In genomic region chr11:82950736-82951481, GRCm38 (mm10) we compare ENCODE assay signal across 8 mouse cellular contexts. TPM values are rescaled to one million over a fixed set of nuclear protein-coding genes. Genes with fewer than 3 reads are reported as not detected.
DNase-seq lines count a peak whose midpoint lies in the region; ATAC-seq and TF ChIP-seq lines count a peak whose summit lies in the region.

Gene Slfn5 (plus strand): TSS chr11:82951349.

- 11% methylated on average over 10 of the region's 10 CpGs for WGBS in cerebellum, adult 2 months
- 16% methylated on average over 10 of the region's 10 CpGs for WGBS in hindbrain, embryonic 11.5 days
- 10% methylated on average over 10 of the region's 10 CpGs for WGBS in limb, embryonic 14.5 days
- WGBS in midbrain, embryonic 16.5 days = 8% methylated on average over 10 of the region's 10 CpGs

- H3K9me3 ChIP-seq in hindbrain, embryonic 11.5 days (ENCODE audit: control insufficient read depth, low read length) = no peaks in the 10 kb centered on the region
- H3K9me3 ChIP-seq in limb, embryonic 14.5 days (ENCODE audit: control insufficient read depth, low read length) = no peaks in the 10 kb centered on the region
- no peaks in the 10 kb centered on the region for H3K9me3 ChIP-seq in midbrain, embryonic 16.5 days (replicated peaks; ENCODE audit: control insufficient read depth, low read length, poor library complexity, severe bottlenecking)

- 0 out of 2 replicates have a peak within 1 kb of the TSS, but pooled peaks have one; percentile 13 for H3K27ac ChIP-seq in cerebellum, adult 2 months (ENCODE audit: insufficient read depth, low read length)
- no peak within 1 kb of the TSS for H3K27ac ChIP-seq in hindbrain, embryonic 11.5 days (ENCODE audit: low read depth, low read length)
- H3K27ac ChIP-seq in limb, embryonic 14.5 days (replicated peaks; ENCODE audit: low read depth, low read length) = no peak within 1 kb of the TSS
- H3K27ac ChIP-seq in midbrain, embryonic 16.5 days (ENCODE audit: low read length) = no peak within 1 kb of the TSS

- no peaks in the 10 kb centered on the region for H3K36me3 ChIP-seq in hindbrain, embryonic 11.5 days (ENCODE audit: control insufficient read depth, insufficient read depth, low read length)
- H3K36me3 ChIP-seq in limb, embryonic 14.5 days (ENCODE audit: control insufficient read depth, insufficient read depth, low read length) = no peaks in the 10 kb centered on the region
- no peaks in the 10 kb centered on the region for H3K36me3 ChIP-seq in midbrain, embryonic 16.5 days (ENCODE audit: control insufficient read depth, insufficient read depth, low read length)

- no peak for ATAC-seq in hindbrain, embryonic 11.5 days (ENCODE audit: low FRiP score)
- ATAC-seq in limb, embryonic 14.5 days (ENCODE audit: low FRiP score, low read depth) = no peak
- no peak for ATAC-seq in midbrain, embryonic 16.5 days

- no peak for TF ChIP-seq POLR2A in cerebellum, adult 2 months (IDR thresholded peaks at IDR 0.05; ENCODE audit: borderline replicate concordance, insufficient read depth, low read length)
- no peak for TF ChIP-seq POLR2A in limb, embryonic 14.5 days (IDR thresholded peaks at IDR 0.05; ENCODE audit: borderline replicate concordance, extremely low read depth, insufficient read depth, insufficient read length)

- H3K4me1 ChIP-seq in cerebellum, adult 2 months (ENCODE audit: control insufficient read depth, insufficient read depth, low read length) = no peaks in the 10 kb centered on the region
- no peaks in the 10 kb centered on the region for H3K4me1 ChIP-seq in hindbrain, embryonic 11.5 days (replicated peaks; ENCODE audit: control insufficient read depth, insufficient read depth, low read length)
- H3K4me1 ChIP-seq in limb, embryonic 14.5 days (ENCODE audit: control insufficient read depth, insufficient read depth, low read length) = no peaks in the 10 kb centered on the region
- H3K4me1 ChIP-seq in midbrain, embryonic 16.5 days (ENCODE audit: control insufficient read depth, insufficient read depth, low read length) = no peaks in the 10 kb centered on the region

- H3K9ac ChIP-seq in hindbrain, embryonic 11.5 days (ENCODE audit: low read depth, low read length) = no peak within 1 kb of the TSS
- no peak within 1 kb of the TSS for H3K9ac ChIP-seq in limb, embryonic 14.5 days (ENCODE audit: low read depth, low read length, severe bottlenecking)
- no peak within 1 kb of the TSS for H3K9ac ChIP-seq in midbrain, embryonic 16.5 days (ENCODE audit: low read depth, low read length)

- no peaks in the 10 kb centered on the region; the same call in 1 of the 2 replicates for H3K27me3 ChIP-seq in cerebellum, adult 2 months (ENCODE audit: control insufficient read depth, insufficient read depth, low read length)
- peaks cover 29% of the 10 kb centered on the region for H3K27me3 ChIP-seq in hindbrain, embryonic 11.5 days (ENCODE audit: control insufficient read depth, insufficient read depth, low read length)
- H3K27me3 ChIP-seq in limb, embryonic 14.5 days (ENCODE audit: control insufficient read depth, insufficient read depth, low read length) = peaks cover 38% of the 10 kb centered on the region
- peaks cover 31% of the 10 kb centered on the region for H3K27me3 ChIP-seq in midbrain, embryonic 16.5 days (ENCODE audit: control insufficient read depth, insufficient read depth, low read depth, low read length)

- DNase-seq in cerebellum, adult 2 months = no peak
- no peak for DNase-seq in cerebellum, adult 9-10 months
- peak; percentile 65 for DNase-seq in gastrocnemius, adult 18-20 months (ENCODE audit: low spot score)
- peak; percentile 12 for DNase-seq in hindbrain, embryonic 11.5 days (ENCODE audit: low spot score)
- DNase-seq in limb, embryonic 14.5 days (ENCODE audit: low spot score) = no peak
- DNase-seq in spleen, adult 18-20 months = no peak
- DNase-seq in left cerebral cortex, adult 8-10 months (ENCODE audit: low spot score in 2 of 2) = no peak

- no peak for TF ChIP-seq CTCF in cerebellum, adult 2 months (IDR thresholded peaks at IDR 0.05; ENCODE audit: borderline replicate concordance, insufficient read depth, low read depth, low read length)

- H3K4me2 ChIP-seq in hindbrain, embryonic 11.5 days (replicated peaks; ENCODE audit: low read depth, low read length) = no peak within 1 kb of the TSS; the same call in 1 of the 2 replicates
- 0 out of 2 replicates have a peak within 1 kb of the TSS, but pooled peaks have one; percentile 13 for H3K4me2 ChIP-seq in limb, embryonic 14.5 days (replicated peaks; ENCODE audit: low read depth, low read length, severe bottlenecking)
- 0 out of 2 replicates have a peak within 1 kb of the TSS, but pooled peaks have one; percentile 21 for H3K4me2 ChIP-seq in midbrain, embryonic 16.5 days (ENCODE audit: low read length)

- H3K4me3 ChIP-seq in cerebellum, adult 2 months (replicated peaks; ENCODE audit: insufficient read depth, low read depth, low read length) = no peak within 1 kb of the TSS
- H3K4me3 ChIP-seq in hindbrain, embryonic 11.5 days (ENCODE audit: low read depth, low read length) = no peak within 1 kb of the TSS
- peak within 1 kb of the TSS; percentile 7; the same call in 1 of the 2 replicates for H3K4me3 ChIP-seq in limb, embryonic 14.5 days (replicated peaks; ENCODE audit: low read length)
- peak within 1 kb of the TSS; percentile 4; the same call in 1 of the 2 replicates for H3K4me3 ChIP-seq in midbrain, embryonic 16.5 days (ENCODE audit: low read depth, low read length)

RNA-seq across cellular contexts. Expression of gene Slfn5, which starts in this region (rescaled TPM):
- 3.7 and 3.8 TPM in 2 replicates for polyA plus RNA-seq in cerebellum, adult 2 months (2012; rRNA removed)
- 10 to 100 TPM; 16.5 to 24.1 TPM for total RNA-seq in gastrocnemius, adult 18-20 months (2021)
- 0.85 and 1.3 TPM in 2 replicates for polyA plus RNA-seq in hindbrain, embryonic 11.5 days (2014; fragmentation: Nextera tagmentation; extraction: Ambion mirVana)
- 1.0 and 1.3 TPM in 2 replicates for polyA plus RNA-seq in limb, embryonic 14.5 days (2012; rRNA removed)
- polyA plus RNA-seq in limb, embryonic 14.5 days (2014; fragmentation: Nextera tagmentation; extraction: Ambion mirVana) = 1.6 and 2.1 TPM in 2 replicates
- 1.4 and 1.6 TPM in 2 replicates for polyA plus RNA-seq in midbrain, embryonic 16.5 days (2015; fragmentation: Nextera tagmentation; extraction: Ambion mirVana)
- total RNA-seq in left cerebral cortex, adult 8-10 months (2022) = 1 to 10 TPM; 3.0 to 5.3 (median 3.4) TPM

Comparison
In these comparisons a context has a peak if more than half of its experiments do, and no peak if none do; other contexts are left out.
1. DNase-seq: peak in gastrocnemius, adult 18-20 months (single experiment) and hindbrain, embryonic 11.5 days (single experiment); none in cerebellum, adult 2 months (0 of 2), cerebellum, adult 9-10 months (single experiment), limb, embryonic 14.5 days (single experiment), spleen, adult 18-20 months (0 of 2) and left cerebral cortex, adult 8-10 months (0 of 2).
2. H3K4me3 ChIP-seq: peak in limb, embryonic 14.5 days (single experiment) and midbrain, embryonic 16.5 days (single experiment); none in cerebellum, adult 2 months (single experiment) and hindbrain, embryonic 11.5 days (single experiment).